Mouse (Mus musculus) liver, embryonic 13.5 days (tissue): ENCODE measurements at regions not wholly inside any gene's neighbourhood (a gene's known extent, or its start where the extent isn't known, plus 50 kb on each side); places are given as distances from the start of the nearest gene placed in this dataset.

ENCODE experiments used
- ATAC-seq: fragments of 200-750 bp; cut with Nextera tagmentation; 2 replicates; pipeline ENCODE4 v1.8.0; 2017; ENCODE audit warnings: low read depth, mild to moderate bottlenecking, moderate number of reproducible peaks, moderate library complexity
- DNase-seq: peaks from one replicate; pipeline ENCODE4 v3.0.0; 2022
- H3K27ac ChIP-seq: fragments of 300-500 bp; sonication (generic); 2 replicates; pipeline ENCODE4 v1.5.1; 2015; ENCODE audit warnings: moderate library complexity, mild to moderate bottlenecking, inconsistent platforms
- H3K27me3 ChIP-seq: fragments of 300-500 bp; sonication (generic); 2 replicates; pipeline ENCODE4 v1.6.1; 2015; ENCODE audit warnings: mild to moderate bottlenecking, inconsistent platforms
- H3K36me3 ChIP-seq: fragments of 300-500 bp; sonication (generic); 2 replicates; pipeline ENCODE4 v1.6.1; 2015; ENCODE audit warnings: mild to moderate bottlenecking, inconsistent platforms
- H3K4me1 ChIP-seq: fragments of 300-500 bp; sonication (generic); replicated peaks from 2 replicates; pipeline ENCODE4 v1.6.1; 2015; ENCODE audit warnings: inconsistent platforms
- H3K4me2 ChIP-seq: fragments of 300-500 bp; sonication (generic); 2 replicates; pipeline ENCODE4 v1.6.1; 2015; ENCODE audit warnings: inconsistent platforms, mild to moderate bottlenecking, moderate library complexity
- H3K4me3 ChIP-seq: fragments of 300-500 bp; sonication (generic); replicated peaks from 2 replicates; pipeline ENCODE4 v1.5.1; 2015; ENCODE audit warnings: mild to moderate bottlenecking, inconsistent platforms
- H3K9ac ChIP-seq: fragments of 300-500 bp; sonication (generic); 2 replicates; pipeline ENCODE4 v1.6.1; 2015; ENCODE audit warnings: mild to moderate bottlenecking, inconsistent platforms
- H3K9me3 ChIP-seq: fragments of 300-500 bp; sonication (generic); replicated peaks from 2 replicates; pipeline ENCODE4 v1.6.1; 2016; ENCODE audit warnings: inconsistent platforms
- WGBS: fragments of 180-500 bp; shearing (Covaris S2); methylation state at CpG from one replicate; pipeline ENCODE4 v1.1.7; 2015; ENCODE audit not compliant: insufficient replicate concordance; 5-methylcytosine and 5-hydroxymethylcytosine counted together

GRCm38 (mm10) chr2:174574804-174575507 lies 68.4 kb upstream of the Zfp831 start:
- Histone ChIP-seq H3K4me3 (no peak overlapping the region), H3K4me2 (no peak overlapping the region), H3K27ac (no peak overlapping the region), H3K27me3 (no peaks in the 10 kb centered on the region), H3K4me1 (peaks cover 3% of the 10 kb centered on the region), H3K9ac (no peak overlapping the region), H3K36me3 (no peaks in the 10 kb centered on the region), H3K9me3 (no peaks in the 10 kb centered on the region)
- WGBS: 61% methylated on average over 7 of the region's 7 CpGs
- ATAC-seq (no peak), DNase-seq (no peak)

DNA sequence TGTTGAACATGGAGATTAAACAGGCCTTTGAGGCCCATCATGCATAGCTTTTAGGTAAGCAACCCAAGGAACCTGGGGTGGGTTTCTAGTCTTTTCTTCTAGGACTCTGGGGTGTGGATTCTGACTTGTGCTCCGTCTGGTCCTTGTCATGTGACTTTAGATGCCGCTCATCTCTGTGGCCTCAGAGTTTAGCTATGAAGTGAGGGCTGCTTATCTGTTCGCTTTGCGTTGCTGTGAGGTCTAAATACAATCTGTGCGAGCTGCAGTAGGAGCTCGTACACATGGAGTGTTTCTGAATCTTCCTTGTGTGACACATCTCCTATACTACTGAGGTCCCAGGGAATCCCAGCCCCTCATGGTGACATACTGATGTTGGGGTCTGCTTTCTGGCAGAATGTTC lies 67.8 kb upstream of the Zfp831 start:
- DNase-seq: no peak
- no peak for ATAC-seq

GRCm38 (mm10) chr2:174580906-174581703 lies 62.2 kb upstream of the Zfp831 start:
- H3K36me3 ChIP-seq: no peaks in the 10 kb centered on the region
- no peak overlapping the region for H3K9ac ChIP-seq
- no peaks in the 10 kb centered on the region for H3K27me3 ChIP-seq
- 57% methylated on average over 5 of the region's 5 CpGs for WGBS
- H3K27ac ChIP-seq: no peak overlapping the region
- ATAC-seq: peak; percentile 93
- H3K4me2 ChIP-seq: 0 out of 2 replicates have a peak overlapping the region, but pooled peaks have one; percentile 11
- DNase-seq: no peak
- H3K4me1 ChIP-seq: peaks cover 20% of the 10 kb centered on the region
- H3K9me3 ChIP-seq: no peaks in the 10 kb centered on the region
- H3K4me3 ChIP-seq: no peak overlapping the region

More for the DNA sequence above, 67.8 kb upstream of the Zfp831 start:
- H3K4me3 ChIP-seq: no peak overlapping the region
- no peak overlapping the region for H3K27ac ChIP-seq
- no peak overlapping the region for H3K9ac ChIP-seq
- H3K9me3 ChIP-seq: no peaks in the 10 kb centered on the region
- no peaks in the 10 kb centered on the region for H3K36me3 ChIP-seq
- H3K4me2 ChIP-seq: no peak overlapping the region
- WGBS: 54% methylated on average over 6 of the region's 6 CpGs
- H3K27me3 ChIP-seq: no peaks in the 10 kb centered on the region
- H3K4me1 ChIP-seq: peaks cover 9% of the 10 kb centered on the region

DNA sequence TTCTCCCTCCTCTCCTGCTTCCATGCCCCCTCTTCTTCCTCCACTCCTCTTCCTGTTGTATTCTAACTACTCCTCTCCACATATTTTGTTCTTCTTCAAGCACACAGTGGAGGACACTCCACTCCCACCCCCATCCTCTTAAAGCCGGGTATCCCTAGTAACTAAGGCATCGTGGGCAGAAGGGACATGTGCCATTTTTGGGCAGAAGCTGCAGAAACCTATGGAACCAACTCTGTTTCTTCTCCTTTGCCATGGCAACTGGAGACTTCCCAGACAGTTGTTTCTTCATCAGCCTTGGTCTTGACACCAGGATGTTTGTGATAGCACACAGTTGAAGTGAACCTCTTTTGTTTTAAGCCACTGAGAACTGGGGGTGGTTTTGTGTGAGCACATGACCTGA lies 59.1 kb upstream of the Zfp831 start:
- Histone ChIP-seq H3K4me2 (no peak overlapping the region), H3K27me3 (no peaks in the 10 kb centered on the region), H3K9me3 (no peaks in the 10 kb centered on the region), H3K27ac (no peak overlapping the region), H3K4me1 (peaks cover 20% of the 10 kb centered on the region), H3K4me3 (no peak overlapping the region), H3K9ac (no peak overlapping the region), H3K36me3 (no peaks in the 10 kb centered on the region)
- WGBS: 64% methylated on average over 2 of the region's 2 CpGs
- ATAC-seq (no peak), DNase-seq (no peak)
